Mouse (Mus musculus) cerebellum, adult 11-12 months (tissue): ENCODE data around the gene Cnbp.

Experiments used
- DNase-seq: peaks from one replicate; pipeline ENCODE4 v3.0.0; 2022

The Cnbp gene

DNA sequence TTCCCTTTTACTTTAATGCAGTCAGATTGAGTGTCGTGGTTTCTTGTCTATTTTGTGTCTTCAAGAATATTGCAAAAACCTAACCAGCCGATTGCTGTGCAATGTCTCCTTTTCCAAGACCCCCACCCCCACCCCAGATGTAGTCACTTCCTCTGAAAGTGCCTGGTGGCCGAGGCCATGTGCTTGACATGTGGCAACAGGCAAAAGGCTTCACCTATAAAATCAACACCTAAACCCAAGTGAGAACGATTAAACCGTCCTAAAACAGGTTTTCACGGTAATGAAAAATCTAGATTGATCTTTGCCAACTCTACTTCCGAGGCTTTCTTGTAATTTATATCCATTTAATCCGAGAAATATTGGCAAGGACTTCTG, 1.1 kb downstream of the Cnbp start:
- no peak for DNase-seq

DNA sequence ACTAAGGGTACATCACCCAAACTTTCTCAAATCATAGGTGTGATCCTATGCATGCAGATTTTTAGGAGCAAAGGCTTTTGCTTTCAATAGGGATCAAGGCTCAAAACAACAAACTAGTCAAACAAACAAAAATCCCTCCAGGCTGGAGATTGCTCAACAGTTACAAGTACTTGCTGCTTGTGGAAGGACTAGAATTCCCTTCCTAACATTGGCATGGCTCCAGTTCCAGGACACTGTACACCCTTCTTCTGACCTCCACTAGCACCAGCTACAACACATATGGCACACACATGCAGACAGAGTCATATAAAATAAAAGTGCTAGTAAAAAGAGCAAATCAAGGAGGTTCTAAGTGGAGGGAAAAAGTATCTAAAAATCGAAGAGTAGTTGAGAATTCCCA, 4.1 kb downstream of the Cnbp start:
- no peak for DNase-seq

DNA sequence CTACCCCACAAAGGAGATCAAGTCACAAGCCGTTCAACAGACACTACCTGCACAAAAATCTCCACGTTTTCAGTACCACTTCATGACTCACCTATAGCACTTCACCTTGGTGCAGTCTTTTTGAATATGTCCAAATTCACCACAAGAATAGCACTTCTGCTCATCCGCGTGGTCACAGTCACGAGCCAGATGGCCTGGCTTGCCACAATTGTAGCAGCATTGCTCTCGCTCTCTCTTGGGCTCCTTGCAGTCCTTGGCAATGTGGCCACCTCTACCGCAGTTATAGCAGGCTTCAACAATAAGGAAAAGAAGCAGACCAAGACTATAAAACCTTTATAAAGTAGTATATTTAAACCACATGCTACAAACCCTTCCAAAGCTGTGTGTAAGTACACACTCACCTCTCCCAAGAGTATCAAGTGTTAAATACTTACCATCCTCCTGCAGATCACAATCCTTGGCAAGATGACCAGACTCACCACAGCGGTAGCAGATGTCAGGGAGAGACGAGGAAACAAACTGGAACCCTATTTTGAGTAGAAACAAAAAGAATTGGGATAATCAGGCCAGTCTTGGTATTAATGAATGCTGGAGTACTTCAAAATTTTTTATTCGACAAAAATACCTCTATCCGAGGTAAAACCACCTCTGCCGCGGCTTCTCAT, 5.7 kb downstream of the Cnbp start:
- DNase-seq = peak; percentile 72

GRCm38 (mm10) chr6:87842254-87842653, 8.7 kb downstream of the Cnbp start:
- no peak for DNase-seq

DNA sequence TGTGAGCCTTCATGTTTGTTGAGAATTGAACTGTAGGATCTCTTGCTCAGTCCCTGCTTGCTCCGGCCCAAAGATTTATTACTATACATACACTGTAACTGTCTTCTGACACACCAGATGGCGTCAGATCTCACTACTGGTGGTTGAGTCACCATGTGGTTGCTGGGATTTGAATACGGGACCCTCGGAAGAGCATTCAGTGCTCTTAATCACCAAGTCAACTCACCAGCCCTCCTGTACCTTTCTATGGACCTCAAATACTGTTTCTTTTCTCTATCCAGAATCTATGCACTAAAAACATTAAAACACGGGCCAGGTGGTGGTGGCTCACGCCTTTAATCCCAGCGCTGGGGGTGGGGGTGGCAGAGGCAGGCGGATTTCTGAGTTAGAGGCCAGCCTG, 9.3 kb downstream of the Cnbp start:
- DNase-seq = no peak

DNA sequence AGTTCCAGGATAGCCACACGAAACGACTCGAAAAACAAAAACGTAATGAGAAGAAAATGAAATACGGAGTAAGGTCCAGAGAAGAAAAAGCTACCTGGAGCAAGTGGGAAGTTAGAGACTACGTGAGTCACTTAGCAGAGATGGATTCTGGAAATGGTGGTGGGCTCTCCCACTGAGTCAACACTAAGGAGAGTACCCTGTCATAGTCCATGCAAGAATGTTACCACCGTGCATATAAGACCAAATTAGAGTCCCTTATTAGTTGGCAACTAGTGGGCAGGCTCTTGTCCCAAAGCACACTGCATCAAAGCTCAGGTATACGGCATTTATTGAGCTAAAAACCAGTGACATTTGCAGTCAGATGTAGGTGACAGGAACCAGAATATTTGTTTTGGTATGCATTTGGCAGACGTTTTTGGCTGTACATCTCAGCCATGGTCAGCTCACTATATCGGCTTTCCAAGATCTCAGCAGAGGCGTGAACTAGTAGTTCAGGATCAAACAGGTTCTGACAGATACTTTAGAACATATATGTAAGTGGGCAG, 11.0 kb downstream of the Cnbp start:
- no peak for DNase-seq

- peak; percentile 96 for DNase-seq
Measured at GRCm38 (mm10) chr6:87838551-87839197, 12.2 kb downstream of the Cnbp start, which contains the start of gene Isy1. Gene Isy1, minus strand, starts transcription at chr6:87838798.

- DNase-seq = no peak
Measured at GRCm38 (mm10) chr6:87835695-87836094, 15.2 kb downstream of the Cnbp start, which contains the start of gene Gm45140. Gene Gm45140, minus strand, starts transcription at chr6:87835795.

GRCm38 (mm10) chr6:87820366-87820765, 30.5 kb downstream of the Cnbp start:
- DNase-seq = no peak

DNA sequence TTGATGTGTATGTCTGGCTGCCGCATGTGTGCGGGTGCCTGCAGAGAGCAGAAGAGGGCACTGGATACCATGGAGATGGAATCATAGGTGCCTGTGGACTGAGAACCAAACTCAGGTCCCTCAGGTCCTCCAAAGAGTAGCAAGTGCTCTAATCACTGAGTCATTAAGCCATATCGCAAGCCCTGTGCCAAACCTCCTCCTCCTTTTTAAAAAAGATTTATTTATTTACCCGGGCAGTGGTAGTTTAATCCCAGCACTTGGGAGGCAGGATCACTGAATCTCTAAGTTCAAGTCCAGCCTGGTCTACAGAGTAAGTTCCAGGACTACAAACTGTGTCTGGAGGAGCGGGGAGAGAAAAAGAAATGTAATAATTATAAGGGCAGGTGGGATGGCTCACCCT, 36.4 kb downstream of the Cnbp start:
- no peak for DNase-seq

- no peak for DNase-seq
Measured at GRCm38 (mm10) chr6:87812656-87813055, 38.2 kb downstream of the Cnbp start.

- DNase-seq = peak; percentile 92
Measured at GRCm38 (mm10) chr6:87811675-87812338, 39.1 kb downstream of the Cnbp start, which contains the start of gene Rab43. Gene Rab43, minus strand, starts transcription at chr6:87812164.

GRCm38 (mm10) chr6:87810713-87811669, 39.9 kb downstream of the Cnbp start:
- peak; percentile 68 for DNase-seq

- no peak for DNase-seq
Measured at GRCm38 (mm10) chr6:87810311-87810710, 40.6 kb downstream of the Cnbp start.

DNA sequence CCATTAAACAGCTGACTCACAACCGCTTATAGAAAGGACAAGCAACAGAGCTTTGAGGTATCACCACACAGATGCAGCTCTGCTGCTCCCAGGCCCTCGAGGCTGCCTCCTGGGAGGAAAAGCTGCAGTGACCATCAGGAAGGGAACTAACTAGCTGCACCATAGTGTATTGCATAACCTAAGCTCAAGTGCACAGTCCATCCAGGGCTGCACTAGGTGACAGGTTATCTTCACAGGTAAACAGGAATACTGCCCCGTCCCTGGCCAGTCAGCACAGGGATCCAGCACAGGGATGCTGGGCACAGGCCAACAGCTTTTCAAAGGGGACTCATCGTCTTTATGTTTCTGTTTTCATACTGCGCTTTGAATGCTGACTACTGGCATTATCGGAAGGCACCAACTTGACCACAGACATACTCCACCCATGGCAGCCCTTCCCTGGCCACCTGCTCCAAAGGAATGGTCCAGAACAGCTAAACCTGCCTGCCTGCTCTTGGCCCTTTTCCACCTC, 41.2 kb downstream of the Cnbp start:
- DNase-seq = peak; percentile 62

DNA sequence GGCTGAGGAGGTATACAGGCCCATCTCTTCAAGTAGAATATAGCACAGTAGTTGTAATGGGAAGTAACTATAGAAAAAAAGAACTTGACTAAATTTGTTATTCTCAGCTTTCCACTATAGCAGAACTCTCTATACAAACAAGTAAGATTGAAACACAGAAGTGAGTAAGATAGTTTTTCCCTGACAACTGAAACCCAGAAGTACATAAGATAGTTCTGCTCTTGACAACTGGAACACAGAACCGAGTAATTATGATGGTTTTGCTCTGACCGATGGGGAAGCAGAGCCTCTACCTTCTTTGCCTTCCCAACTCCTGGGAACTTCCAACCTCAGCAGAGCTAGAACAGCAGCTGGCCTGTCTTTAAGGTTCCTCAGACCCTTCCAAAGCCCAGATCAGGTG, 41.8 kb downstream of the Cnbp start:
- no peak for DNase-seq

- no peak for DNase-seq
Measured at GRCm38 (mm10) chr6:87808521-87808920, 42.4 kb downstream of the Cnbp start.

- DNase-seq = no peak
Measured at GRCm38 (mm10) chr6:87807735-87808440, 43.0 kb downstream of the Cnbp start.

GRCm38 (mm10) chr6:87806857-87807256, 44.0 kb downstream of the Cnbp start:
- DNase-seq = no peak

DNA sequence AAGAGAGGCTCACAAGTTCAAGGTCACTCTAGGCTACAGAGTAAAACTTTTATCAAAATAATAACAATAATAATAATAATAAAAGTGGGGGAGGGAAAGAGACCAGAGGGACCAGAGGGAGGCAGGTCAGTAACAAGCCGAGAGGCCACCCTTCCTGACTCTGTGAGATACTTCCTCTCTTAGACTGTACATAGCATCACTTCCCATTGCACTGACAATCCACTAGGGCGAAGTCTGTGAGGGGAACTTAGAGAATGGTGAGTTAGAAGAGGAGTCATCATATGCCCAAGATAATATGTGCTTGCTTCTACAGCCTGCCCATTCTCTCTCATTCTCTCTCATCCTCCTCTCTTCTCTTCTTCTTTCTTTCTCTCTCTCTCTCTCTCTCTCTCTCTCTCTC, 44.9 kb downstream of the Cnbp start:
- DNase-seq = no peak

GRCm38 (mm10) chr6:87805448-87805847, 45.5 kb downstream of the Cnbp start:
- no peak for DNase-seq

- DNase-seq = no peak
Measured at GRCm38 (mm10) chr6:87804886-87805285, 46.0 kb downstream of the Cnbp start.
